Mouse (Mus musculus) hindbrain, embryonic 12.5 days (tissue): Measurements from ENCODE around the gene Ctbp2. TPM values are rescaled to one million over a fixed set of nuclear protein-coding genes. Genes with fewer than 3 reads are reported as not detected.
"Not testable (repeated sequence)": the region's sequence is repeated elsewhere in the genome, so short reads cannot be mapped to it uniquely, and the experiment has no call there.

Experiments used
- ATAC-seq: fragments of 200-750 bp; cut with Nextera tagmentation; 2 replicates; pipeline ENCODE4 v1.8.0; 2017; ENCODE audit warnings: moderate TSS enrichment; ENCODE audit not compliant: low FRiP score
- H3K27ac ChIP-seq: fragments of 300-500 bp; sonication (generic); 2 replicates; pipeline ENCODE4 v1.5.1; 2016; ENCODE audit warnings: mild to moderate bottlenecking
- H3K27me3 ChIP-seq: fragments of 300-500 bp; sonication (generic); 2 replicates; pipeline ENCODE4 v1.6.1; 2016; ENCODE audit warnings: mild to moderate bottlenecking
- H3K36me3 ChIP-seq: fragments of 300-500 bp; sonication (generic); 2 replicates; pipeline ENCODE4 v1.6.1; 2016; ENCODE audit warnings: mild to moderate bottlenecking
- H3K4me1 ChIP-seq: fragments of 300-500 bp; sonication (generic); 2 replicates; pipeline ENCODE4 v1.6.1; 2016
- H3K4me2 ChIP-seq: fragments of 300-500 bp; sonication (generic); replicated peaks from 2 replicates; pipeline ENCODE4 v1.6.1; 2016; ENCODE audit warnings: mild to moderate bottlenecking
- H3K4me3 ChIP-seq: fragments of 300-500 bp; sonication (generic); 2 replicates; pipeline ENCODE4 v1.5.1; 2016; ENCODE audit warnings: mild to moderate bottlenecking
- H3K9ac ChIP-seq: fragments of 300-500 bp; sonication (generic); 2 replicates; pipeline ENCODE4 v1.6.1; 2016; ENCODE audit warnings: mild to moderate bottlenecking, moderate library complexity
- H3K9me3 ChIP-seq: fragments of 300-500 bp; sonication (generic); replicated peaks from 2 replicates; pipeline ENCODE4 v1.6.1; 2016; ENCODE audit warnings: mild to moderate bottlenecking
- WGBS: fragments of 180-500 bp; shearing (Covaris S2); methylation state at CpG from one replicate; pipeline ENCODE4 v1.1.7; 2016; 5-methylcytosine and 5-hydroxymethylcytosine counted together
- polyA plus RNA-seq: library from polyadenylated mRNA; unstranded; fragments of >200 nt; fragmentation: Nextera tagmentation; extraction: Ambion mirVana; gene quantifications from 2 replicates; pipeline ENCODE4 v1.2.1, GENCODE M21; 2016

The Ctbp2 gene
- polyA plus RNA-seq, 1 experiment from 2014 or later, result 110 TPM

- H3K27ac ChIP-seq, result no peak overlapping the region
- peak; percentile 47; the same call in 1 of the 2 replicates for ATAC-seq
- 14% methylated on average over 20 of the region's 20 CpGs for WGBS
Measured at GRCm38 (mm10) chr7:133114847-133115470, 9.2 kb downstream of the Ctbp2 start.

GRCm38 (mm10) chr7:133113185-133113895 is 10.8 kb downstream of the Ctbp2 start:
- Histone ChIP-seq H3K9me3 (no peaks in the 10 kb centered on the region), H3K27me3 (no peaks in the 10 kb centered on the region), H3K4me3 (no peak overlapping the region), H3K4me2 (no peak overlapping the region), H3K9ac (no peak overlapping the region), H3K27ac (no peak overlapping the region), H3K36me3 (no peaks in the 10 kb centered on the region), H3K4me1 (peaks cover 74% of the 10 kb centered on the region)
- 77% methylated on average over 8 of the region's 8 CpGs for WGBS
- no peak for ATAC-seq

More at GRCm38 (mm10) chr7:133114847-133115470, 9.2 kb downstream of the Ctbp2 start:
- H3K4me2 ChIP-seq, result peak overlapping the region; percentile 41
- no peaks in the 10 kb centered on the region for H3K27me3 ChIP-seq
- no peaks in the 10 kb centered on the region for H3K36me3 ChIP-seq
- H3K9ac ChIP-seq, result no peak overlapping the region
- no peaks in the 10 kb centered on the region for H3K9me3 ChIP-seq
- peaks cover 83% of the 10 kb centered on the region for H3K4me1 ChIP-seq
- H3K4me3 ChIP-seq, result no peak overlapping the region

- no peak overlapping the region for H3K4me2 ChIP-seq
Measured at GRCm38 (mm10) chr7:133112351-133112831, 11.8 kb downstream of the Ctbp2 start.

GRCm38 (mm10) chr7:133109442-133109841 is 14.7 kb downstream of the Ctbp2 start:
- 97% methylated on average over 4 of the region's 4 CpGs for WGBS

More at GRCm38 (mm10) chr7:133112351-133112831, 11.8 kb downstream of the Ctbp2 start:
- Histone ChIP-seq H3K36me3 (no peaks in the 10 kb centered on the region), H3K9me3 (no peaks in the 10 kb centered on the region), H3K27me3 (no peaks in the 10 kb centered on the region), H3K27ac (peak overlapping the region; percentile 49; the same call in 1 of the 2 replicates), H3K4me1 (peaks cover 65% of the 10 kb centered on the region), H3K4me3 (no peak overlapping the region), H3K9ac (no peak overlapping the region)
- no peak for ATAC-seq
- 9% methylated on average over 6 of the region's 6 CpGs for WGBS

GRCm38 (mm10) chr7:133108695-133109094 is 15.5 kb downstream of the Ctbp2 start:
- WGBS, result 98% methylated on average over 2 of the region's 2 CpGs

More at GRCm38 (mm10) chr7:133109442-133109841, 14.7 kb downstream of the Ctbp2 start:
- H3K36me3 ChIP-seq, result no peaks in the 10 kb centered on the region
- H3K4me1 ChIP-seq, result peaks cover 40% of the 10 kb centered on the region
- no peak overlapping the region for H3K9ac ChIP-seq
- no peak for ATAC-seq
- no peak overlapping the region for H3K27ac ChIP-seq
- no peak overlapping the region for H3K4me3 ChIP-seq
- no peak overlapping the region for H3K4me2 ChIP-seq
- no peaks in the 10 kb centered on the region for H3K9me3 ChIP-seq
- H3K27me3 ChIP-seq, result no peaks in the 10 kb centered on the region

GRCm38 (mm10) chr7:133102578-133102977 is 21.6 kb downstream of the Ctbp2 start:
- H3K27me3 ChIP-seq, result no peaks in the 10 kb centered on the region
- WGBS, result 56% methylated on average over 3 of the region's 3 CpGs
- H3K27ac ChIP-seq, result no peak overlapping the region
- no peak overlapping the region for H3K4me3 ChIP-seq
- no peak overlapping the region for H3K4me2 ChIP-seq
- ATAC-seq, result no peak
- H3K9me3 ChIP-seq, result no peaks in the 10 kb centered on the region
- no peak overlapping the region for H3K9ac ChIP-seq
- peaks cover 3% of the 10 kb centered on the region; the same call in 1 of the 2 replicates for H3K36me3 ChIP-seq
- H3K4me1 ChIP-seq, result peaks cover 41% of the 10 kb centered on the region

More at GRCm38 (mm10) chr7:133108695-133109094, 15.5 kb downstream of the Ctbp2 start:
- Histone ChIP-seq H3K36me3 (no peaks in the 10 kb centered on the region), H3K27me3 (no peaks in the 10 kb centered on the region), H3K4me1 (peaks cover 36% of the 10 kb centered on the region), H3K4me2 (no peak overlapping the region), H3K9ac (no peak overlapping the region), H3K9me3 (no peaks in the 10 kb centered on the region), H3K27ac (no peak overlapping the region), H3K4me3 (no peak overlapping the region)
- ATAC-seq, result no peak

- ATAC-seq, result no peak
- no peak overlapping the region for H3K9ac ChIP-seq
- H3K4me1 ChIP-seq, result peaks cover 42% of the 10 kb centered on the region
- H3K27me3 ChIP-seq, result no peaks in the 10 kb centered on the region
- WGBS, result 80% methylated on average over 6 of the region's 6 CpGs
- H3K36me3 ChIP-seq, result peaks cover 3% of the 10 kb centered on the region; the same call in 1 of the 2 replicates
- H3K4me3 ChIP-seq, result no peak overlapping the region
- no peak overlapping the region for H3K27ac ChIP-seq
- H3K4me2 ChIP-seq, result no peak overlapping the region
- no peaks in the 10 kb centered on the region for H3K9me3 ChIP-seq
Measured at GRCm38 (mm10) chr7:133101070-133101469, 23.1 kb downstream of the Ctbp2 start.

- H3K4me1 ChIP-seq, result peaks cover 42% of the 10 kb centered on the region
Measured at GRCm38 (mm10) chr7:133100178-133100577, 24.0 kb downstream of the Ctbp2 start.

GRCm38 (mm10) chr7:133099266-133099665 is 24.9 kb downstream of the Ctbp2 start:
- Histone ChIP-seq H3K4me3 (no peak overlapping the region), H3K27me3 (no peaks in the 10 kb centered on the region), H3K4me1 (peaks cover 37% of the 10 kb centered on the region), H3K27ac (no peak overlapping the region), H3K4me2 (no peak overlapping the region), H3K9ac (no peak overlapping the region), H3K9me3 (no peaks in the 10 kb centered on the region), H3K36me3 (peaks cover 3% of the 10 kb centered on the region; the same call in 1 of the 2 replicates)
- ATAC-seq, result no peak
- WGBS, result 62% methylated on average over 4 of the region's 4 CpGs

More at GRCm38 (mm10) chr7:133100178-133100577, 24.0 kb downstream of the Ctbp2 start:
- 69% methylated on average over 6 of the region's 6 CpGs for WGBS
- Histone ChIP-seq H3K4me2 (no peak overlapping the region), H3K27me3 (no peaks in the 10 kb centered on the region), H3K9ac (no peak overlapping the region), H3K4me3 (no peak overlapping the region), H3K9me3 (no peaks in the 10 kb centered on the region), H3K27ac (no peak overlapping the region), H3K36me3 (peaks cover 3% of the 10 kb centered on the region; the same call in 1 of the 2 replicates)
- ATAC-seq, result 0 out of 2 replicates have a peak, but pooled peaks have one; percentile 43

GRCm38 (mm10) chr7:133098118-133098793 is 25.9 kb downstream of the Ctbp2 start:
- no peak overlapping the region for H3K9ac ChIP-seq
- no peaks in the 10 kb centered on the region for H3K27me3 ChIP-seq
- H3K4me1 ChIP-seq, result peaks cover 37% of the 10 kb centered on the region
- peaks cover 3% of the 10 kb centered on the region; the same call in 1 of the 2 replicates for H3K36me3 ChIP-seq
- no peak overlapping the region for H3K27ac ChIP-seq
- no peaks in the 10 kb centered on the region for H3K9me3 ChIP-seq
- ATAC-seq, result no peak
- H3K4me3 ChIP-seq, result no peak overlapping the region
- no peak overlapping the region for H3K4me2 ChIP-seq
- WGBS, result 87% methylated on average over 12 of the region's 12 CpGs

GRCm38 (mm10) chr7:133095610-133096009 is 28.5 kb downstream of the Ctbp2 start:
- not testable (repeated sequence) for ATAC-seq, H3K27me3 ChIP-seq, H3K36me3 ChIP-seq, H3K4me2 ChIP-seq, H3K9me3 ChIP-seq, H3K4me3 ChIP-seq, H3K27ac ChIP-seq, H3K9ac ChIP-seq
- H3K4me1 ChIP-seq, result peaks cover 32% of the 10 kb centered on the region
- 83% methylated on average over 7 of the region's 7 CpGs for WGBS
